Mouse (Mus musculus): ENCODE data around the gene Slc52a3.

The Slc52a3 gene

GRCm38 (mm10) chr2:151996229-151997189 lies at the start of gene Slc52a3:
TSS of gene Slc52a3 (plus strand) at chr2:151996511.
- peak; percentile 78 to 80 for DNase-seq (ENCODE audit: low spot score in 2 of 2)

GRCm38 (mm10) chr2:151947617-151948016 lies 48.7 kb upstream of the Slc52a3 start:
- no peak for DNase-seq (ENCODE audit: low spot score in 2 of 2)

GRCm38 (mm10) chr2:151948311-151948710 lies 48.0 kb upstream of the Slc52a3 start:
- DNase-seq (ENCODE audit: low spot score in 2 of 2): no peak

- DNase-seq (ENCODE audit: low spot score in 2 of 2): no peak
These were observed 47.1 kb upstream of the Slc52a3 start for GRCm38 (mm10) chr2:151949082-151949774.

- DNase-seq (ENCODE audit: low spot score in 2 of 2): no peak
These were observed 42.6 kb upstream of the Slc52a3 start for GRCm38 (mm10) chr2:151953665-151954064.

- no peak for DNase-seq (ENCODE audit: low spot score in 2 of 2)
These were observed 39.7 kb upstream of the Slc52a3 start for GRCm38 (mm10) chr2:151956500-151957137.

GRCm38 (mm10) chr2:151959274-151959673 lies 37.0 kb upstream of the Slc52a3 start:
- DNase-seq (ENCODE audit: low spot score in 2 of 2): no peak

GRCm38 (mm10) chr2:151961284-151962196 lies 34.8 kb upstream of the Slc52a3 start:
- no peak for DNase-seq (ENCODE audit: low spot score in 2 of 2)

GRCm38 (mm10) chr2:151962474-151962873 lies 33.8 kb upstream of the Slc52a3 start:
- peak; percentile 27 to 54 for DNase-seq (ENCODE audit: low spot score in 2 of 2)

GRCm38 (mm10) chr2:151963319-151963718 lies 33.0 kb upstream of the Slc52a3 start:
- no peak for DNase-seq (ENCODE audit: low spot score in 2 of 2)

- DNase-seq (ENCODE audit: low spot score in 2 of 2): no peak
These were observed 32.3 kb upstream of the Slc52a3 start for GRCm38 (mm10) chr2:151964052-151964451.

- DNase-seq (ENCODE audit: low spot score in 2 of 2): no peak
These were observed 29.0 kb upstream of the Slc52a3 start for GRCm38 (mm10) chr2:151967176-151967750.

- no peak for DNase-seq (ENCODE audit: low spot score in 2 of 2)
These were observed 28.5 kb upstream of the Slc52a3 start for GRCm38 (mm10) chr2:151967792-151968191.

- DNase-seq (ENCODE audit: low spot score in 2 of 2): no peak
These were observed 27.9 kb upstream of the Slc52a3 start for GRCm38 (mm10) chr2:151968451-151968850.

GRCm38 (mm10) chr2:151968986-151969385 lies 27.3 kb upstream of the Slc52a3 start:
- no peak for DNase-seq (ENCODE audit: low spot score in 2 of 2)

GRCm38 (mm10) chr2:151969396-151969795 lies 26.9 kb upstream of the Slc52a3 start:
- no peak for DNase-seq (ENCODE audit: low spot score in 2 of 2)

- DNase-seq (ENCODE audit: low spot score in 2 of 2): peak; percentile 46 to 65
These were observed 25.8 kb upstream of the Slc52a3 start for GRCm38 (mm10) chr2:151970191-151971172.

GRCm38 (mm10) chr2:151971748-151972147 lies 24.6 kb upstream of the Slc52a3 start:
- DNase-seq (ENCODE audit: low spot score in 2 of 2): no peak

- no peak for DNase-seq (ENCODE audit: low spot score in 2 of 2)
These were observed 23.3 kb upstream of the Slc52a3 start for GRCm38 (mm10) chr2:151972880-151973594.

All from frontal cortex, postnatal 25 days (tissue).